Mouse (Mus musculus): Measurements from ENCODE around the gene Mrpl51.

DNA sequence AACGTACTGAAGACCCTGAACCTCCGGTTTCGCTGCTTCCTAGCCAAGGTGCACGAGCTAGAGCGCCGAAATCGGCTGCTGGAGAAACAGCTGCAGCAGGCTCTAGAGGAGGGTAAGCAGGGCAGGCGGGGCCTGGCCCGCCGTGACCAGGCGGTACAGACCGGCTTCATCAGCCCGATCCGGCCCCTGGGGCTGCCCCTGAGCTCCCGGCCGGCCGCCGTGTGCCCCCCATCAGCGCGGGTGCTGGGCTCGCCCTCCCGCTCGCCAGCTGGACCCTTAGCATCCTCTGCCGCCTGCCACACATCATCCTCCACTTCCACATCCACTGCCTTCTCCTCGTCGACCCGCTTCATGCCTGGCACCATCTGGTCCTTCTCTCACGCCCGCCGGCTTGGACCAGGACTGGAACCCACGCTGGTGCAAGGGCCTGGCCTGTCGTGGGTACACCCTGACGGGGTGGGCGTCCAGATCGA lies 46.1 kb upstream of the Mrpl51 start:
- TF ChIP-seq POLR2A (IDR thresholded peaks at IDR 0.05; ENCODE audit: extremely low read depth, insufficient read depth, low read length): no peak
- TF ChIP-seq CTCF (IDR thresholded peaks at IDR 0.05; ENCODE audit: low read depth, low read length): no peak

All from liver, adult 2 months (tissue).